Mouse (Mus musculus) liver (tissue): ENCODE results near the gene Elavl3.
A peak's percentile ranks its signal among the peaks of the same experiment; 100 is the strongest.
"Not testable (repeated sequence)": the region's sequence is repeated elsewhere in the genome, so short reads cannot be mapped to it uniquely, and the experiment has no call there.

Source experiments
- DNase-seq: peaks from one replicate; pipeline ENCODE4 v3.0.0-alpha.2; 2020; ENCODE audit warnings: mixed read lengths

Elavl3 gene

GRCm38 (mm10) chr9:22051958-22052254 is at the start of gene Elavl3:
Elavl3 (minus strand) TSS chr9:22052023.
- DNase-seq = no peak

GRCm38 (mm10) chr9:22099922-22100321 is 48.1 kb upstream of the Elavl3 start:
- no peak for DNase-seq

- no peak for DNase-seq
These were observed 47.3 kb upstream of the Elavl3 start, which contains the start of gene Cnn1 for GRCm38 (mm10) chr9:22098993-22099696. Cnn1 (plus strand) TSS chr9:22099216.

GRCm38 (mm10) chr9:22095854-22096307 is 44.1 kb upstream of the Elavl3 start:
- peak; percentile 87 for DNase-seq

GRCm38 (mm10) chr9:22092746-22093145 is 40.9 kb upstream of the Elavl3 start:
- DNase-seq = no peak

- DNase-seq = no peak
These were observed 38.2 kb upstream of the Elavl3 start for GRCm38 (mm10) chr9:22089986-22090385.

- DNase-seq = no peak
These were observed 37.5 kb upstream of the Elavl3 start for GRCm38 (mm10) chr9:22089281-22089680.

- no peak for DNase-seq
These were observed 35.3 kb upstream of the Elavl3 start for GRCm38 (mm10) chr9:22087034-22087618.

GRCm38 (mm10) chr9:22086012-22086411 is 34.2 kb upstream of the Elavl3 start:
- DNase-seq = no peak

GRCm38 (mm10) chr9:22085022-22085834 is 33.4 kb upstream of the Elavl3 start, which contains the start of gene Ecsit:
Ecsit (minus strand) TSS chr9:22085438.
- peak; percentile 93 for DNase-seq

- DNase-seq = no peak
These were observed 32.8 kb upstream of the Elavl3 start for GRCm38 (mm10) chr9:22084667-22085021.

GRCm38 (mm10) chr9:22076223-22076622 is 24.4 kb upstream of the Elavl3 start:
- no peak for DNase-seq

- not testable (repeated sequence) for DNase-seq
These were observed 24.0 kb upstream of the Elavl3 start for GRCm38 (mm10) chr9:22075778-22076177.

GRCm38 (mm10) chr9:22072276-22072675 is 20.5 kb upstream of the Elavl3 start:
- DNase-seq = no peak

GRCm38 (mm10) chr9:22070791-22071573 is 19.2 kb upstream of the Elavl3 start, which contains the start of the genes Gm49318 and Zfp653:
Gm49318 (minus strand) TSS chr9:22071259.
Zfp653 (minus strand) TSS chr9:22071376.
- peak; percentile 98 for DNase-seq

GRCm38 (mm10) chr9:22069881-22070553 is 18.2 kb upstream of the Elavl3 start:
- DNase-seq = no peak

- DNase-seq = no peak
These were observed 15.4 kb upstream of the Elavl3 start for GRCm38 (mm10) chr9:22067195-22067594.

GRCm38 (mm10) chr9:22066433-22066832 is 14.6 kb upstream of the Elavl3 start:
- peak; percentile 68 for DNase-seq

- DNase-seq = peak; percentile 27
These were observed 13.8 kb upstream of the Elavl3 start for GRCm38 (mm10) chr9:22065642-22066041.

- no peak for DNase-seq
These were observed 12.5 kb upstream of the Elavl3 start for GRCm38 (mm10) chr9:22064341-22064740.

GRCm38 (mm10) chr9:22061339-22061738 is 9.5 kb upstream of the Elavl3 start:
- DNase-seq = no peak

GRCm38 (mm10) chr9:22058011-22058424 is 6.2 kb upstream of the Elavl3 start:
- no peak for DNase-seq
